Mouse (Mus musculus): ENCODE data around the gene Pold3.
A peak's percentile ranks its signal among the peaks of the same experiment; 100 is the strongest.
"Not testable (repeated sequence)": the region's sequence is repeated elsewhere in the genome, so short reads cannot be mapped to it uniquely, and the experiment has no call there.

Pold3 gene

GRCm38 (mm10) chr7:100108341-100108740 lies 13.0 kb downstream of the Pold3 start:
- peak; percentile 35 for DNase-seq (ENCODE audit: low spot score)

- no peak for DNase-seq (ENCODE audit: low spot score)
These were observed 16.7 kb downstream of the Pold3 start for GRCm38 (mm10) chr7:100104677-100105076.

- DNase-seq (ENCODE audit: low spot score): peak; percentile 42
These were observed 21.3 kb downstream of the Pold3 start for GRCm38 (mm10) chr7:100100031-100100595.

- DNase-seq (ENCODE audit: low spot score): no peak
These were observed 34.5 kb downstream of the Pold3 start for GRCm38 (mm10) chr7:100086891-100087290.

GRCm38 (mm10) chr7:100086159-100086755 lies 35.1 kb downstream of the Pold3 start:
- DNase-seq (ENCODE audit: low spot score): no peak

- DNase-seq (ENCODE audit: low spot score): no peak
These were observed 37.6 kb downstream of the Pold3 start for GRCm38 (mm10) chr7:100083812-100084211.

GRCm38 (mm10) chr7:100082836-100083235 lies 38.5 kb downstream of the Pold3 start:
- no peak for DNase-seq (ENCODE audit: low spot score)

- no peak for DNase-seq (ENCODE audit: low spot score)
These were observed 41.1 kb downstream of the Pold3 start for GRCm38 (mm10) chr7:100080087-100080781.

GRCm38 (mm10) chr7:100077071-100077470 lies 44.3 kb downstream of the Pold3 start:
- DNase-seq (ENCODE audit: low spot score): no peak

- no peak for DNase-seq (ENCODE audit: low spot score)
These were observed 45.1 kb downstream of the Pold3 start for GRCm38 (mm10) chr7:100076296-100076695.

GRCm38 (mm10) chr7:100073959-100074358 lies 47.4 kb downstream of the Pold3 start:
- DNase-seq (ENCODE audit: low spot score): no peak

- not testable (repeated sequence) for DNase-seq (ENCODE audit: low spot score)
These were observed 68.4 kb downstream of the Pold3 start for GRCm38 (mm10) chr7:100052991-100053390.

GRCm38 (mm10) chr7:100051904-100052303 lies 69.5 kb downstream of the Pold3 start:
- DNase-seq (ENCODE audit: low spot score): no peak

GRCm38 (mm10) chr7:100046486-100046885 lies 74.9 kb downstream of the Pold3 start:
- DNase-seq (ENCODE audit: low spot score): no peak

GRCm38 (mm10) chr7:100043605-100044031 lies 77.7 kb downstream of the Pold3 start:
- no peak for DNase-seq (ENCODE audit: low spot score)

- no peak for DNase-seq (ENCODE audit: low spot score)
These were observed 78.3 kb downstream of the Pold3 start for GRCm38 (mm10) chr7:100043096-100043495.

GRCm38 (mm10) chr7:100042120-100042519 lies 79.2 kb downstream of the Pold3 start:
- DNase-seq (ENCODE audit: low spot score): no peak

GRCm38 (mm10) chr7:100036495-100036894 lies 84.9 kb downstream of the Pold3 start:
- DNase-seq (ENCODE audit: low spot score): no peak

- DNase-seq (ENCODE audit: low spot score): no peak
These were observed 85.3 kb downstream of the Pold3 start for GRCm38 (mm10) chr7:100036050-100036449.

GRCm38 (mm10) chr7:100034815-100035463 lies 86.4 kb downstream of the Pold3 start:
- DNase-seq (ENCODE audit: low spot score): no peak

GRCm38 (mm10) chr7:100033672-100034071 lies 87.7 kb downstream of the Pold3 start:
- DNase-seq (ENCODE audit: low spot score): no peak
